Mouse (Mus musculus) midbrain, embryonic 12.5 days (tissue): ENCODE results near the gene Gstm5. TPM values are rescaled to one million over a fixed set of nuclear protein-coding genes. Genes with fewer than 3 reads are reported as not detected.
"Not testable (repeated sequence)": the region's sequence is repeated elsewhere in the genome, so short reads cannot be mapped to it uniquely, and the experiment has no call there.

ENCODE experiments used
- ATAC-seq: fragments of 200-750 bp; cut with Nextera tagmentation; 2 replicates; pipeline ENCODE4 v1.8.0; 2017; ENCODE audit warnings: low read depth, moderate TSS enrichment, moderate library complexity; ENCODE audit not compliant: low FRiP score
- H3K27ac ChIP-seq: fragments of 300-500 bp; sonication (generic); replicated peaks from 2 replicates; pipeline ENCODE4 v1.5.1; 2016; ENCODE audit warnings: mild to moderate bottlenecking
- H3K27me3 ChIP-seq: fragments of 300-500 bp; sonication (generic); 2 replicates; pipeline ENCODE4 v1.6.1; 2016; ENCODE audit warnings: mild to moderate bottlenecking
- H3K36me3 ChIP-seq: fragments of 300-500 bp; sonication (generic); 2 replicates; pipeline ENCODE4 v1.6.1; 2016
- H3K4me1 ChIP-seq: fragments of 300-500 bp; sonication (generic); 2 replicates; pipeline ENCODE4 v1.6.1; 2016
- H3K4me2 ChIP-seq: fragments of 300-500 bp; sonication (generic); replicated peaks from 2 replicates; pipeline ENCODE4 v1.6.1; 2016; ENCODE audit warnings: mild to moderate bottlenecking, moderate library complexity
- H3K4me3 ChIP-seq: fragments of 300-500 bp; sonication (generic); 2 replicates; pipeline ENCODE4 v1.5.1; 2016; ENCODE audit warnings: mild to moderate bottlenecking
- H3K9ac ChIP-seq: fragments of 300-500 bp; sonication (generic); replicated peaks from 2 replicates; pipeline ENCODE4 v1.6.1; 2016; ENCODE audit warnings: mild to moderate bottlenecking, moderate library complexity
- H3K9me3 ChIP-seq: fragments of 300-500 bp; sonication (generic); 2 replicates; pipeline ENCODE4 v1.6.1; 2016; ENCODE audit warnings: mild to moderate bottlenecking
- WGBS: fragments of 180-500 bp; shearing (Covaris S2); methylation state at CpG from one replicate; pipeline ENCODE4 v1.1.7; 2016; 5-methylcytosine and 5-hydroxymethylcytosine counted together
- polyA plus RNA-seq: library from polyadenylated mRNA; unstranded; fragments of >200 nt; fragmentation: Nextera tagmentation; extraction: Ambion mirVana; gene quantifications from 2 replicates; pipeline ENCODE4 v1.2.1, GENCODE M21; 2016

Gene Gstm5
- polyA plus RNA-seq, 1 experiment from 2014 or later: 219 TPM

DNA sequence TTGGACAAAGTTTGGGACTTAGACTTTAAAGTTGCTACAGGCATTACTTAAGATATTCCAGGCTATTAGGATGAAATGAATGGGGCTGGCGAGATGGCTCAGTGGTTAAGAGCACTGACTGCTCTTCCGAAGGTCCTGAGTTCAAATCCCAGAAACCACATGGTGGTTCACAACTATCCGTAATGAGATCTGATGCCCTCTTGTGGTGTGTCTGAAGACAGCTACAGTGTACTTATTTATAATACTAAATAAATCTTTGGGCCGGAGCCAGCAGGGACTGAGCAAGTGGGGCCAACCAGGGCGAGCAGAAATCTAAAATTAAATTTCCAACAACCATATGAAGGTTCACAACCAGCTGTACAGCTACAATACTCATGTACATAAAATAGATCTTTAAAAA lies 34.1 kb upstream of the Gstm5 start:
- not testable (repeated sequence) for ATAC-seq, H3K4me1 ChIP-seq, H3K9me3 ChIP-seq, H3K9ac ChIP-seq, H3K4me3 ChIP-seq, H3K36me3 ChIP-seq, H3K4me2 ChIP-seq, H3K27ac ChIP-seq
- 84% methylated on average over 5 of the region's 5 CpGs for WGBS
- peaks cover 10% of the 10 kb centered on the region; the same call in 1 of the 2 replicates for H3K27me3 ChIP-seq

DNA sequence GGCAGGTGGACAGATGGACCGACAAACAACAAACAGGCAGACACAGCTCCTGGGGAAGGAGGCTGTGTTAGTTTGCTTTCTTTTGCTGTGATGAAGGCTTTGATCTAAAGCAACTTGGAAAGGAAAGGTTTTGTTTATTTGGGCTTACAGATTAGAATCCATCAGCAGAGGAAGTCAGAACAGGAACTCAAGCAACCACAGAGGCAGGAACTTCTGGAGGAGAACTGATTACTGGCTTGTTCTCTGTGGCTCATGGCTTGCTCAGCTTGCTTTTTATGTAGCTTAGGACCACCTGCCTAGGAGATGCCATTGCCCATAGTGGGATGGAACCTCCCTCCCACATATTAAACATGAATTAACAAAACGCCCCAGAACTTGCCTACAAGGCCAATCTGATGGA lies 33.1 kb upstream of the Gstm5 start:
- H3K9ac ChIP-seq: no peak overlapping the region
- no peaks in the 10 kb centered on the region for H3K36me3 ChIP-seq
- no peak overlapping the region for H3K27ac ChIP-seq
- H3K4me3 ChIP-seq: no peak overlapping the region
- no peaks in the 10 kb centered on the region for H3K4me1 ChIP-seq
- H3K4me2 ChIP-seq: no peak overlapping the region
- 85% methylated on average over 2 of the region's 2 CpGs for WGBS
- no peak for ATAC-seq
- no peaks in the 10 kb centered on the region for H3K9me3 ChIP-seq
- H3K27me3 ChIP-seq: peaks cover 10% of the 10 kb centered on the region; the same call in 1 of the 2 replicates

DNA sequence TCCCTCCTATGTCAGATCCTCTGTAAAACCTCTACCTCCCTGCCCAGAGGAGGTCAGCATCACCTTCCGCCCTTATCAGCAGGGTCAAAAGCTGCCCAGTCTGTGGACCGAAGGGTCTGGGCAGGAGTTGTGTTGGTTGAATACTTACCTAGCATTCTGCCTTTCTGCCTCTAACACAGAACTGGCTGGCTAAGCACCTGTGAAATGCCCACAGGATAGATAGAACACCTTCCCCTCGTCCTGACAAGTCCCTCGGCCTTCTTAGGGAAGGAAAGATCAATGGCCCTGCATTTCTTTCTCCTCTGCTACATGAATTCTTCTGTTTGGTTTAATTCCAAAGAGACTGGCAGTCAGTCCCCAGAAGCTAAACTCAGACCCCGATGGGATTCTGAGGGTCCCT lies 32.1 kb upstream of the Gstm5 start:
- Histone ChIP-seq H3K27ac (no peak overlapping the region), H3K27me3 (peaks cover 10% of the 10 kb centered on the region; the same call in 1 of the 2 replicates), H3K36me3 (no peaks in the 10 kb centered on the region), H3K4me3 (no peak overlapping the region), H3K9ac (no peak overlapping the region), H3K4me2 (no peak overlapping the region), H3K4me1 (no peaks in the 10 kb centered on the region), H3K9me3 (no peaks in the 10 kb centered on the region)
- ATAC-seq: no peak
- WGBS: 86% methylated on average over 5 of the region's 5 CpGs

DNA sequence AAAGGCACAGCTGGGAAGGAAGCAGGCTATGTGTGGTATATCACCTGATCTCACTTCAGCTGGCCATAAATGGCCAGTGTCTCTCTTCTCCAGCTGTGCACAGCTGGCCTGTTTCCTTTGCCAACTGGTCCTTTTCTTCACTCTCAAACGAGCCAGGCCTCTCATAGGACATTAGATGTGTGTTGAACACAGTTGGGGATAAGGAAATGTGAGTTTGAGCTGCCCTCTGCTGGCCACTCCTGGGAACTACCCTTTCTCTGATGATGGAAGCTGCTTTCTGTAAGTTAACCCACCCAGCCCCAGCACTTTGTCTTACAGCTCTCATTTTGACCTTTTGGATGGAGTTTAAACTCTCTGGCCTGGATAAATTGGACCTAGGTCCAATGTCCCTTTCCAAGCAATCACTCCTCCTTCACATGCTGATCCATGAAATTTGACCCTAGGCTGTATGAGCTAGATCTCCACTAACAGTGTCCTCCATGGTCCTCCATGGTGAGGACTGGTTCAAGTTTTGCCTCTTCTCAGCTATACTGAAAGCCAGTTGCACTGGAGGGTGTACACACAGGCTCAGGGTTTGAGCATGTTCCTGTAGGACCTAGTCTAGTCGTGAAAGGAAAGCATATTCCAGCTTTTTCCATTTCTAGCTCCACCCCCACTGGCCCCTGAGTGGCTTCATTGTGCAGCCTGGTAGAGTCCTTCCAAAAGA lies 31.6 kb upstream of the Gstm5 start:
- no peak overlapping the region for H3K4me2 ChIP-seq
- no peaks in the 10 kb centered on the region for H3K36me3 ChIP-seq
- H3K27ac ChIP-seq: no peak overlapping the region
- H3K4me3 ChIP-seq: no peak overlapping the region
- 10% methylated on average over 2 of the region's 2 CpGs for WGBS
- peaks cover 10% of the 10 kb centered on the region; the same call in 1 of the 2 replicates for H3K27me3 ChIP-seq
- H3K9ac ChIP-seq: no peak overlapping the region
- H3K9me3 ChIP-seq: no peaks in the 10 kb centered on the region
- peak; percentile 73 for ATAC-seq
- peaks cover 4% of the 10 kb centered on the region for H3K4me1 ChIP-seq

DNA sequence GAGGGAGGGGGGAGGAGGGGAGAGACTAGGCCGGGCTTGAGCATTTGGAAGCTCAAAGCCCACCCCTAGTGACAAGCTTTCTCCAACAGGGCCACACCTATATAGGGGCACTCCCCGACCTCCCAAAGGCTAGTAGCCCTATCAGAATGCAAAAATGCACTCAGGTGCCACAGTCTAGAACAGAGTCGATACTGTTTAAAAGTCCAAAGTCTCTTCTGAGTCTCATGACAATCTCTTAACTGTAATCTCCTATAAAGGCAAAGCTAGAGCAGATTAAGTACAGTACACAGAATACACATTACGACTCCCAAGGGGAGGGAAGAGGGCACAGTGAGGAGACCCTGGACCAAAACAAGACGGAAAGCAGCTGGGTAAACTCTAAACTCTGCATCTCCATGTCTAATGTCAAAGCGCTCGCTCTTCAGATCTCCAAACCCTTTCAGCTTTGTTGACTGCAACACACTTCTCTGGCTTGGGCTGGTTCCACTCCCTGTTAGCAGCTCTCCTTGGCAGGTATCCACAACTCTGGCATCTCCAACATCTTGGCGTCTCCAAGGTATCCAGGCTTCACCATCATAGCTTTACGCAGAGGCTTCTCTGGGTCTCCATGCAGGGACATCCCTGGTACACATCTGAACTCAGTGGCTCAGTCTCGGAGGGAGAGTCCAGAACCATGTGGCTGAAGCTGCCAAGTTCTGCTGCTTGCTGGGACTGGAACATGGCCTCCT lies 30.1 kb upstream of the Gstm5 start:
- H3K27me3 ChIP-seq: peaks cover 10% of the 10 kb centered on the region; the same call in 1 of the 2 replicates
- H3K4me1 ChIP-seq: peaks cover 15% of the 10 kb centered on the region
- H3K36me3 ChIP-seq: no peaks in the 10 kb centered on the region
- WGBS: 74% methylated on average over 10 of the region's 10 CpGs
- no peak overlapping the region for H3K27ac ChIP-seq
- no peaks in the 10 kb centered on the region for H3K9me3 ChIP-seq
- no peak overlapping the region for H3K4me2 ChIP-seq
- H3K4me3 ChIP-seq: no peak overlapping the region
- ATAC-seq: no peak
- H3K9ac ChIP-seq: no peak overlapping the region

DNA sequence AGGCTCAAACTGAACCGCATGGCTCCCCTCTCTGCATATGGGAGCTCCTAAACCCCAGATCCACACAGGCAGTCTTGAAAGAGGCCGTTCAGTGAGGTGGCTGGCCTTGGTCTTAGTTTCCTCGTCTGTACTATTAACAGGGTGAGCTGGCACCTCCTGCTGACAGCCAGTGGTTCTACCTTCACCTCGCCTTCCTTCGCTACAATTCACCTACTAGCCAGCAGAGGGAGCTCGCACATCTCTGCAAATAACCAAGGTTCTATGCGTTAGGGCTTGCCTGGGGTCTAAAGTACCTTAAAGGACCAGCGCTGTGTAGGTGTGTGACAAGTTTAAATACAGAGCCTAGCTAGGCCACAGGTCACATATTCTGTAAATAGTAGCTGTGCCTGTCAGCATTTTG lies 28.5 kb upstream of the Gstm5 start:
- WGBS: 4% methylated on average over 8 of the region's 8 CpGs
- H3K36me3 ChIP-seq: no peaks in the 10 kb centered on the region

DNA sequence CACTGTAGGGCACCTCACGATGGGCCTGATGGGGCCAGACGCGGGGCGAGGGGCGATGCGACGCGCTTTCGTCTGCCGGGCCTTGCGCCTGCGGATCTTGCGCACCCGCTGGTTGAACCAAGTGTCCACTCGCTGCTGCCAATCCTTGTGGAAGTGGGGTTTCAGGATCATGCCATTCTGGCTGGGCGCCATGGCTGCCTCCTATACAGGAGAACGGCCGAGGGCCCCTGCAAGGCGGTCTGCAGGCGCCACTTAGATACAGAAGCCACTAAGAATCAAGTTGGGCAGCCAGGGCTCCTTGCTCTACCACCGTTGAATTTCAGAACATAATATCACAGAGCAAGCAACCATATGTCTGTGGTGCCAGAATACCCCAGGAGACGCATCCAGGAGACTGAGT lies 27.2 kb upstream of the Gstm5 start:
- peaks cover 10% of the 10 kb centered on the region; the same call in 1 of the 2 replicates for H3K27me3 ChIP-seq
- peak overlapping the region; percentile 65; the same call in 1 of the 2 replicates for H3K27ac ChIP-seq
- H3K9me3 ChIP-seq: no peaks in the 10 kb centered on the region
- no peaks in the 10 kb centered on the region for H3K36me3 ChIP-seq
- H3K9ac ChIP-seq: no peak overlapping the region
- no peak overlapping the region for H3K4me2 ChIP-seq
- H3K4me3 ChIP-seq: no peak overlapping the region
- H3K4me1 ChIP-seq: peaks cover 15% of the 10 kb centered on the region
- 91% methylated on average over 22 of the region's 22 CpGs for WGBS
- ATAC-seq: no peak

More for the DNA sequence above, 28.5 kb upstream of the Gstm5 start:
- Histone ChIP-seq H3K4me2 (no peak overlapping the region), H3K4me3 (no peak overlapping the region), H3K27ac (no peak overlapping the region), H3K9ac (no peak overlapping the region), H3K4me1 (peaks cover 15% of the 10 kb centered on the region), H3K9me3 (no peaks in the 10 kb centered on the region), H3K27me3 (peaks cover 10% of the 10 kb centered on the region; the same call in 1 of the 2 replicates)
- peak; percentile 33; the same call in 1 of the 2 replicates for ATAC-seq

DNA sequence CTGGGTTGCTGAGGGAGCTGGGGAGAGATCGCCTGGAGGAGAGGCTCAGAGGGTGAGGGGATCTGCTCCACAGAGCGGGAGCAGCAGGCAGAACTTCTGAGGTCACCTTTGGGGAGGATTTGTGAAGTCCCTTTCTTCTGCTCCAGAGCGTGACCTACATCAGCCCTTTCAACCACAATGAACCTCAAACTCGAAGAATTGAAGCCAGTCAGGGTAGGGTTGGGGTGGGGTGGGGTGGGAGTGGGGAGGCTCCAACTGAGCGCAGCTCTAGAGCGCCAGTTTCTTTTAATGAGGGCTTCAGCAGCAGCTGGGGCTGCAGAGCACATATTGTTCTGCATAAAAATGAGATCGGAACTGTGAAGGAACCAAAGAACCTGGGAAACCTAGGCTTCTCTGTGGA lies 26.5 kb upstream of the Gstm5 start:
- no peak overlapping the region for H3K9ac ChIP-seq
- peak; percentile 75 for ATAC-seq

DNA sequence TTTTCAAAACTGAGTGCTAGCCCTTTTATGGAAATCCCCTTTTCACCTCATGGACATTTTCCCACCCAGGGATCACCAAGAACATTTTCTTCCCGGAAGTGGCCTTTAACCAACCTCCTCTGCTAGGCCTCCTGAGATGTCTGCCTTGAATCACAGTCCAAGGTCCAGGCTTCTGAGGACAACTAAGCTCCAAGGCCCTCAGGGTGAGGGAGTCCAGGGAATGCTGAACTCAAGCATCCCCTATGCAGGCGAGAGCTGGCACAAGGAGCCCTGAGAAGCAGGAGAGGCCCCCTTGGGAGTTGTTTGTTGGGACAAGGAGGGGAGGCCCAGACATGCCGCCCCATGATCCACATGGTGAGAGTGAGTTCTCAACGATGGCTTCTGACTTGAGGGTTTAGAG lies 25.7 kb upstream of the Gstm5 start:
- ATAC-seq: no peak
- Histone ChIP-seq H3K4me1 (peaks cover 15% of the 10 kb centered on the region), H3K4me2 (no peak overlapping the region), H3K36me3 (no peaks in the 10 kb centered on the region), H3K9ac (no peak overlapping the region), H3K4me3 (no peak overlapping the region), H3K9me3 (no peaks in the 10 kb centered on the region), H3K27ac (no peak overlapping the region), H3K27me3 (peaks cover 5% of the 10 kb centered on the region; the same call in 1 of the 2 replicates)
- 69% methylated on average over 4 of the region's 4 CpGs for WGBS

More for the DNA sequence above, 26.5 kb upstream of the Gstm5 start:
- H3K36me3 ChIP-seq: no peaks in the 10 kb centered on the region
- peaks cover 15% of the 10 kb centered on the region for H3K4me1 ChIP-seq
- H3K4me3 ChIP-seq: no peak overlapping the region
- H3K4me2 ChIP-seq: no peak overlapping the region
- no peaks in the 10 kb centered on the region for H3K9me3 ChIP-seq
- H3K27ac ChIP-seq: peak overlapping the region; percentile 65
- 12% methylated on average over 7 of the region's 7 CpGs for WGBS
- peaks cover 10% of the 10 kb centered on the region; the same call in 1 of the 2 replicates for H3K27me3 ChIP-seq

DNA sequence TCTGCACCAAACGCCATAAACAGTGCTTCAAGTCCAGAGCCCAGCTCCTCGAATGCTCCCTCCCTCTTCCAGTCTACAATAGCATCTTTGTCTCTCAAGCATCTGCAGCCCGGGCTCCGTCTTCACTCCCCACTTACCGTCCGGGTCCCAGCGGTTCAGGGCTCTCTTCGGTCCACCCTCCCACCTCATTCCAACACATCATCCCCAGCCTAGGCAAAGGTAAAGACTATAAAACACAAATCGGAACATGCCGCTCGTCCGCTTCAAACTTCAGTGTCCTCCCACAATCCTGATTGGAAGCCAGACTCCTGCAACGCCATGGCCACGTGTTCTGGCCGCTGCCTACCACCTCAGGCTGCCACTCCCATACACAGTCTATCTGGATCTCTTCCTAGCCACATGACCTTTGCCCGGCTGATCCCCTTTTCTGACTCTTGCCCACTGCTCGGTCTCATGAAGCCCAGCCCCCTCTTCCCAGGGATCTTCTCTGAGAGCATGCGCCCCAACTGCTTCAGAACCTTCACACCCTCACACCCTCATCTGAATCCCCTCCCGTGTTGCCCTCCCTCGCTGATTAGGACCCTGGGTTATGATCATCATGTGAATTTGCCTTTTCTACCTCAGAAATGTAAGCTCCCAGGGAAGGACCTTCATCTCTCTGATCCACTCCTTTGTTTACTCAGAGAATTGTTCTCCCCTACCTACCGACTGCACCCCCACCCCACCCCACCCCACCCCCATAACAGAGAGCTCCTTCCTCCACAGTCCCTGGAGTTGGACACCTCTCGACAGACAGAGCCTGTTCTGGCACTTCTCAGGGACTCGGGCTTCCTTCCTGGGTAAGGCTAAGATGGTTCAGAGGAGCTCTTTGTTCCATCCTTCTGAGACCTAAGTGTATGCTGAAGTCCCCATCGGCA lies 22.0 kb upstream of the Gstm5 start:
- 77% methylated on average over 24 of the region's 24 CpGs for WGBS

DNA sequence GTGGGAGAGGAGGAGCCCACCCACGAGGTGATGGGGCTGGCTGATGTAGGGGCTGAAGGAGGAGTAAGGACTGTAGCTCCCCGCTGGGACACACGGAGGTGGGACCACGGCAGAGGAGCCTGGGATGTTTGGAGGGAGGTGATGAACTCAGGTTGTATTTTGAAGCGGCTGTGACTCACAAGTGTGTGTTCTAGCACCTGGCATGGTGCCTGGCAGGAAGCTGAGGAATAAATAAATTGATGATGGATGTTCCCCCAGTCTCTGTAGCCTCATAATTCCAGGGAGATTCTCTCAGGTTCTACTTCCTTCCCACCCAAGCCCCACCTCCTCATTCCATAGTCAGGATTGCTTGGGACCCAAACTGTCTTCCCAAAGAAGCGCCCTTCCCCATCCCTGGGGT lies 20.4 kb upstream of the Gstm5 start:
- Histone ChIP-seq H3K36me3 (no peaks in the 10 kb centered on the region), H3K27ac (no peak overlapping the region), H3K4me2 (no peak overlapping the region), H3K4me1 (0 out of 2 replicates have a peak, but pooled peaks cover under 1% of the 10 kb centered on the region), H3K9me3 (no peaks in the 10 kb centered on the region), H3K27me3 (no peaks in the 10 kb centered on the region), H3K9ac (no peak overlapping the region), H3K4me3 (no peak overlapping the region)
- ATAC-seq: no peak
- WGBS: 77% methylated on average over 6 of the region's 6 CpGs

More for the DNA sequence above, 22.0 kb upstream of the Gstm5 start:
- H3K27ac ChIP-seq: no peak overlapping the region
- H3K36me3 ChIP-seq: no peaks in the 10 kb centered on the region
- no peak overlapping the region for H3K4me2 ChIP-seq
- no peak overlapping the region for H3K9ac ChIP-seq
- H3K4me3 ChIP-seq: no peak overlapping the region
- H3K4me1 ChIP-seq: peaks cover 15% of the 10 kb centered on the region
- no peaks in the 10 kb centered on the region for H3K9me3 ChIP-seq
- H3K27me3 ChIP-seq: no peaks in the 10 kb centered on the region
- ATAC-seq: no peak
